Mouse (Mus musculus): ENCODE measurements around the gene 1700016D06Rik.

Gene 1700016D06Rik

DNA sequence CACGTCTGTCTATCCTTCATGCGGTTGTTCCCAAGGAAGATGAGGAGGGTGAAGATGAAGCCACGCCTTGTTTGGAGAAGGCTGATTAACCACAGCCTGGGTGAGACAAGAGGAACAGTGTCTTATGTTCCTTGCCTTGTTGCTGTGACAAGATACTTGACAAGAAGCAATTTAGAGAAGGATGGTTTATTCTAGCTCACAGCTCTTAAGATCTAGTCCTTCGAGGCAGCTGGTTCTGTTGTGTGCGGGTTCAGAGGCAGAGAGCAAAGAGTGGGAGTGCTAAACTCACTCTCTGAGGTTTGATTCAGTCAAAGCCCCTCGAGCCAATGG is at the start of gene 1700016D06Rik:
Gene 1700016D06Rik (minus strand): TSS at position 31 of the 330 bp plus-strand sequence.
- DNase-seq (ENCODE audit: low spot score in 2 of 2): no peak

- no peak for DNase-seq (ENCODE audit: low spot score in 2 of 2)
These were observed 48.6 kb upstream of the 1700016D06Rik start for GRCm38 (mm10) chr8:11749472-11749871.

DNA sequence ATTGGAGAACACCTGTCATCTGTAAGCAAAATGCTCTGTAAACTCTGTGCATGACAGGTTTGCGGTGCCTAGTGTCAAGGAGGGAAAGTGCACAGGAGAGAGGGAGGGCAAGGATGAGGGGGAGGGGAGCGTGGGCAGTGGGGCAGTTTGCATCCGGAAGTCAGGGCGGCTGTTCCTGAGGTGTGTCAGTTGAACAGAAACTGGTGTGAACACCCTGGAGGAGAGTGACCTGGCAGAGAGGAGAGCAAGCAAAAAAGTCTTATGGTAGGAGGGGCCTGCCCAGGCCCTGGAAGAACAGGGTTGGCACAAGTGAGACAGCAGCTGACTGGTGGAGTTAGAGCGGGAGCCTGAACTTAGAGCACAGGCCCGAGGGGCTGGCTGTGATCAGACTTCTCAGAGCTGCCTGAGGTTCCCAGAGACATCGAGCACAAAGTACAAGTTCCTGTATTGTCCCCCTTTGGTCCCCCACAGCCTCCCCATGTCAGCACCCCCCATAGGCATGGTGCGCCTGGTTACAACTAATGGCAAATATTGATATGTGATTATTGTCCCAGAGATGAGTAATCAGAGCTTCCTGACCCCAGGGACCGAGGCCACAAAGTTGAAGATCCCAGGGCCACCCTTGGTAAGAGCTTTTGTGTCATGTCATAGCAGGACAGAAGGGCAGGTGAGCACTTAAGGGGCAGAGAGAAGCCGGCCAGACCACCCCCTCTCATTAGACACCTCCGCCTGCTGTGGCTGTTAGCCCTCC is 46.2 kb upstream of the 1700016D06Rik start:
- no peak for DNase-seq (ENCODE audit: low spot score in 2 of 2)

DNA sequence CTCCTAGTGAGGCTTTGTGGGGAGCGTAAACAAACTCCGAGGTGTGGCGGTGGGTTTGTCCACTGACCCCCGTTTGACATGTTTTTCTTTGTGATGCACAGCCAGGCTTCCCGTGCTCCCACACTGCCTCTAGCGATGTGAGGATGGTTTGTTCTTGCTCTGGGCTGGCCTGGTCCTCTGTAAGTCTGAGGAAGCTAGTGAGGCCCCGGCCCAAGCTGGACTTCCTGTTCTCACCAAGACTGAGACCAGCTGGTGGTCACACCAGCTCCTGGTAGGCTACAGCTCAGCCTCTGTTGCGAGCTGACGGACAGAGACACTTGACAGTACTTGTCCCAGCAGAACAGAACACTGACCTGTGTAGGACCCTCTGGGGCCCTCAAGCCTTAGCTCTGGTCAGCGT is 42.7 kb upstream of the 1700016D06Rik start:
- no peak for DNase-seq (ENCODE audit: low spot score in 2 of 2)

- no peak for DNase-seq (ENCODE audit: low spot score in 2 of 2)
These were observed 40.0 kb upstream of the 1700016D06Rik start for GRCm38 (mm10) chr8:11740857-11741256.

DNA sequence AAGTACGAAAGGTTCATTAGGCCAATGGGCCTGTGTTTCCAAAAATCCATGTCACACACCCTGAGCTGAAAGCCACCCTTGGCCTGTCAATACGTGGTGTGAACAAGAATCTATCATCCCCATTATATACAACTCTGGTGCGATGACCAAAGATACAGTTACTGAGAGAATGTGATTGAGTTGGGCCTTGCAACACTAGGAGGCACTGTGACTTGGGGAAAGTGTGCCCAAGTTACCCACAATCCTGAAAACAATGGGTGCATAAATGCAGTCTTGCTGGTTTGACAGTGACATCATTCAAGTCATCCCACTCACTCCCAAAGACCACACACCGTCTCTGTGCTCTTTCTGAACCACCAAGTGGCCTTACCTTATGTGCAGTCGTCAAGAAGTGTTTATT is 38.2 kb upstream of the 1700016D06Rik start:
- DNase-seq (ENCODE audit: low spot score in 2 of 2): no peak

DNA sequence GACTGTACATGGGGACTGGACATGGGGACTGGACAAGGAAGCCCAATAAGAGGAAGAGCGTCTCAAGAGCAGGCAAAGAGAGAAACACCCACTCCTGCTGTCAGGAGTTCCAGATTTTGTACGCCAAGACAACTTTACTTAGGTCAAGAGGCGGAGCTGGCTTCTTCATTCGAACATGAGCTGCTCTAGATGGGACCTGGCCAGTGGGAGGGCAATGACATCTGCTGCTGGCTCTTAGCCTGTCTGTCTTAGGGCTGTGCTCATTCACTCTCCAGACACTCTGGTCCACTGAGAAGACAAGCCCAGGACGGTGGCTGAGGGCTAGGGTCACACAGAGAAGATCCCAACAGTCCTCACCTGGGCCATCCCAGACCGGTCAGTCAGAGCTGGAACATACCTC is 36.2 kb upstream of the 1700016D06Rik start:
- DNase-seq (ENCODE audit: low spot score in 2 of 2): no peak

DNA sequence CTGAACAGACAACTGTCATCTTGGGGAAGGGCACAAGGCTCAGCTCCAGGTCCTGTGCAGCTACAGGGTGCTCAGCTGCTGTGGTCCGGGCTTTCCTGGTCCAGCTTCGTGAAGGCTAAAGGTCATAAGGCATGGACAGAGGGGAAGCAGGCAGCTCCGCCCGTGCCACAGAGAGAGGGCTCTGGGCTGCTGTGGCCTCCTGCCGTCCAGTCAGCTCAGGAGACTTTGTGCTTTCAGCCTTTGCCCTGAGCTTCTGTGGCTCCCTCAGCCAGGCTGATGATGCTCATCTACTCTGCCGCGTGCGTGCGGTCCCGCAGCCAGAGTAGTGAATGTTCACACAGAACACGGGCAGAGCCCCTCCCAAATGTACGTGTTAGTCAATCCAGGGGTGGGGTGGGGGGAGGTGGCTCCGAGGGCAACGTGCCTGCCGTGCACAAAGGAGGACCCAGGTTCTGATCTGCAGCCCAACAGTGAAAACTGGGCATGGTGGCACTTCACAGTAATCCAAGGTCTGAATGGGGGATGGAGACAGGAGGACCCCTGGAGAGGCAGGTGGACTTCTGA is 34.9 kb upstream of the 1700016D06Rik start:
- no peak for DNase-seq (ENCODE audit: low spot score in 2 of 2)

- no peak for DNase-seq (ENCODE audit: low spot score in 2 of 2)
These were observed 29.5 kb upstream of the 1700016D06Rik start for GRCm38 (mm10) chr8:11730271-11730940.

- peak; percentile 16 to 36 for DNase-seq (ENCODE audit: low spot score in 2 of 2)
These were observed 27.8 kb upstream of the 1700016D06Rik start for GRCm38 (mm10) chr8:11728482-11729295.

GRCm38 (mm10) chr8:11727651-11728481 is 27.0 kb upstream of the 1700016D06Rik start, which contains the start of gene Arhgef7:
Arhgef7 (plus strand) TSS chr8:11727721.
- peak; percentile 79 to 82 for DNase-seq (ENCODE audit: low spot score in 2 of 2)

DNA sequence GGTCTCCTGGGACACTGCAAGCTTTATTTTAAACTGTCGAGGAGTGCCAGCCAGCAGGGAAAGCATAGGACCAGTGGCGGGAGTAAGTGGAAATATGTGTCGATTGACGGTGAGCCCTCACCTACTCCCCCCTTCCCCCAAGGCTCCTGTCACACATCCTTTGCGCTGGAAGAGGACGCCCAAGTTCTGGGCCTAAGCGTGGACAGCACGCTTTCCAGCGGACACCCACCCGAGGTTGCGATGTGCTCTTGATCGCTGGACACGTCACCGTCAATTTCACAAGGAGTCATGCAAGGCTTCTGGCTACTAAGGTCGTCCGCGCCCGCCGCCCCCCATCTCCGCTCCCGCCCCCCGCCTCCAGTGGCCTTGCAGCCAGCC is 26.4 kb upstream of the 1700016D06Rik start:
- no peak for DNase-seq (ENCODE audit: low spot score in 2 of 2)

- DNase-seq (ENCODE audit: low spot score in 2 of 2): no peak
These were observed 16.3 kb upstream of the 1700016D06Rik start for GRCm38 (mm10) chr8:11717194-11717593.

- DNase-seq (ENCODE audit: low spot score in 2 of 2): no peak
These were observed 11.4 kb upstream of the 1700016D06Rik start for GRCm38 (mm10) chr8:11712244-11712643.

DNA sequence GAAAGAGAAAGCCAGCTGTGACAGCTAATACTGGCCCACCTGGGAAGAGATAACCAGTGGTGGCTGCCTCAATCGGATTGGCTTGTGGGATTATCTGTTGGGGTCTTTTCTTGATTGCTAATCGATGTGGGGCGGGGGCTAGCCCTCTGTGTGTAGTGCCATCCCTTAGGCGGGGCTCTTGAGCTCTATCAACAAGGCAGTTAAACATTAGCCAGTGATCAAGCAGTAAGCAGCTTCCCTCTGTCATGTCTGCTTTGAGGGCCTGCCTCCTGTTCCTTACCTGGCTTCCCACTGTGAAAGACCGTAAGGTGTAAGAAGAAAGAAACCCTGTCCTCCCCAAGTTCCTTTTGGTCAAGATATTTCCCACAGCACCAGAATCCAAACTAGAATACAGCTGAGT is 9.6 kb upstream of the 1700016D06Rik start:
- no peak for DNase-seq (ENCODE audit: low spot score in 2 of 2)

DNA sequence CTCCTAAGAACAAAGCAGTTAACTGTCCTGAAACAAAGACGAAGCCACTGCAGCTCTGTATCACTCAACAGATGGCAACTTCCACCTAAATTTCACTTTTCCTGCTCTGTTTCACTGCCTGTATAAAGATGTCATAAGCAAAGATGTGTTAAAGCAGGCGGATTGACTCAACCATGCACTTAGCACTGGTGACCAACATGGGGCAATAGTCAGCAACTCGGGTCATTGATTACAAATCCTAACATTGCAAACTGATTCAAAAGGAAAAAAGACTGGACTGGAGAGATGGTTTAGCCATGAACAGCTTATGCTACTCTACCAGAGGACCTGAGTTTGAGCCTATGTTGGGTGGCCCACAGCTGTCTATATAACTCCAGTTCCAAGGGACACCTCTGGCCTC is 8.7 kb upstream of the 1700016D06Rik start:
- no peak for DNase-seq (ENCODE audit: low spot score in 2 of 2)

GRCm38 (mm10) chr8:11708815-11709214 is 8.0 kb upstream of the 1700016D06Rik start:
- no peak for DNase-seq (ENCODE audit: low spot score in 2 of 2)

GRCm38 (mm10) chr8:11707701-11708100 is 6.8 kb upstream of the 1700016D06Rik start:
- DNase-seq (ENCODE audit: low spot score in 2 of 2): no peak

DNA sequence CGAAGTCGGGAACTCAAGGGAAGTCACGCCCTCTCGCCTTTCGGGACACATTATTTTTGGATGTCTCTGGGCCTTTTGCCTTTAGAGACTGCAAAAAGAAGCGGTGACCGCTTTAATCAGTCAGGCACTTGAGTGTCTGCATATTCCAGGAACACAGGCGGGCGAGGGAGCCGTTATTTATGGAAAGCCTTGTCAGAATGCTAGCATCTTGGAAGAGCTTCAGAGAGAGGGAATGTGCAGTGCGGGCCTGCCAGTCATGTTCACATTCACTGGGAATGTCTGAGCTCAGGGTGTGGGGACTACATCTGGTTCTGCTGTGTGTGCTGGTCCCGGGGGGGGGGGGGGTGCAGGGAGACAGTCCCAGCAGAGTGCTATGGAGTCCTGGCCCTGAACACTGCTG is 5.0 kb upstream of the 1700016D06Rik start:
- peak; percentile 36 to 73 for DNase-seq (ENCODE audit: low spot score in 2 of 2)

GRCm38 (mm10) chr8:11704716-11705420 is 4.0 kb upstream of the 1700016D06Rik start:
- DNase-seq (ENCODE audit: low spot score in 2 of 2): no peak

DNA sequence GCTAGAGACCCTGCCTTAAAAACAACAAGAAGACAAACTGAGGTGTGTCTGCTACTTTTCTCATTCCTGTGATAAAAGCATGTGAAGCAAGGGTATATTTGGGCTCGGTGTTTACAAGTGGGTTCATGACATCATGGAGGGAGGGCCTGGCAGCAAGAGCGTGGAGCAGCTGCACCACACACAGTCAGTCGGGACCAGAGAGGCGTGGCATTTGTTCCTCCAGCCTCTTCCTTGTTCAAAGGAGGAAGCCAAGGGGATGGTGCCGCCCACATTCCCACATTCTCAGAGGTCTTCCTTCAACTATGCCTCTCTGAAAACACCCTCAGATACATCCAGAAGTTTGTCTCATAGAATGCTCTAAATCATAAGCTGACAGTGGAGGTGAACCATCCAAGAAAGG is 2.9 kb upstream of the 1700016D06Rik start:
- no peak for DNase-seq (ENCODE audit: low spot score in 2 of 2)
